Mouse (Mus musculus) liver, embryonic 12.5 days (tissue): ENCODE results near the gene Ctnnd2. TPM values are rescaled to one million over a fixed set of nuclear protein-coding genes. Genes with fewer than 3 reads are reported as not detected.

Source experiments
- ATAC-seq: fragments of 200-750 bp; cut with Nextera tagmentation; 2 replicates; pipeline ENCODE4 v1.8.0; 2017; ENCODE audit warnings: moderate number of reproducible peaks, mild to moderate bottlenecking, moderate library complexity
- H3K27ac ChIP-seq: fragments of 300-500 bp; sonication (generic); 2 replicates; pipeline ENCODE4 v1.5.1; 2016; ENCODE audit warnings: mild to moderate bottlenecking
- H3K27me3 ChIP-seq: fragments of 300-500 bp; sonication (generic); replicated peaks from 2 replicates; pipeline ENCODE4 v1.6.1; 2016; ENCODE audit warnings: mild to moderate bottlenecking, moderate library complexity
- H3K36me3 ChIP-seq: fragments of 300-500 bp; sonication (generic); 2 replicates; pipeline ENCODE4 v1.6.1; 2016; ENCODE audit warnings: mild to moderate bottlenecking, moderate library complexity
- H3K4me1 ChIP-seq: fragments of 300-500 bp; sonication (generic); 2 replicates; pipeline ENCODE4 v1.6.1; 2016
- H3K4me2 ChIP-seq: fragments of 300-500 bp; sonication (generic); 2 replicates; pipeline ENCODE4 v1.6.1; 2016; ENCODE audit warnings: mild to moderate bottlenecking, moderate library complexity
- H3K4me3 ChIP-seq: fragments of 300-500 bp; sonication (generic); 2 replicates; pipeline ENCODE4 v1.5.1; 2016; ENCODE audit warnings: mild to moderate bottlenecking, moderate library complexity
- H3K9ac ChIP-seq: fragments of 300-500 bp; sonication (generic); 2 replicates; pipeline ENCODE4 v1.6.1; 2016; ENCODE audit warnings: mild to moderate bottlenecking, moderate library complexity
- H3K9me3 ChIP-seq: fragments of 300-500 bp; sonication (generic); replicated peaks from 2 replicates; pipeline ENCODE4 v1.6.1; 2016; ENCODE audit warnings: mild to moderate bottlenecking, moderate library complexity
- WGBS: fragments of 180-500 bp; shearing (Covaris S2); methylation state at CpG from one replicate; pipeline ENCODE4 v1.1.7; 2016; ENCODE audit not compliant: insufficient replicate concordance; 5-methylcytosine and 5-hydroxymethylcytosine counted together
- polyA plus RNA-seq: library from polyadenylated mRNA; unstranded; fragments of >200 nt; fragmentation: Nextera tagmentation; extraction: Ambion mirVana; gene quantifications from 2 replicates; pipeline ENCODE4 v1.2.1, GENCODE M21; 2016

The Ctnnd2 gene
- polyA plus RNA-seq, 1 experiment from 2014 or later: 0.35 TPM

DNA sequence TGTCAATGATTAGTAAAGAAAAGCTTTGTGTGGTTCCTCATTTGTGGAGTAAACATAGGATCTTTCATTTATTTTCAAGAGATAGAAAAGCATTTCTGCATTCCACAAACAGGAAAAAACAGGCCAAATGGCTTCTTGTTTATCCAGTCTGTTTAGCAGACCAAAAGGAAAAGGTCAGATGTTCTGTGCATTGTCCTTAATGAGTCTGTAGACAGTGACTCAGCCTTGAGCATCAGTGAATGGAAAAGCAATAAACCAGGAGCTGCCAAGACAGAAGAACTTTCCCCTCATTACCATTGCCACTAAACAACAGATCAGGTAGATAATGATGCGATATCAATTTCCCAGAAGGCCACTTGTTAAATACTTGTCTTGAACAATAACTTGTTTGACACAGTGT is 192.1 kb downstream of the Ctnnd2 start:
- WGBS: 70% methylated on average over 1 of the region's 1 CpGs
- Histone ChIP-seq H3K4me2 (no peak overlapping the region), H3K36me3 (no peaks in the 10 kb centered on the region), H3K9ac (no peak overlapping the region), H3K9me3 (no peaks in the 10 kb centered on the region), H3K4me3 (no peak overlapping the region), H3K27ac (no peak overlapping the region), H3K4me1 (no peaks in the 10 kb centered on the region), H3K27me3 (no peaks in the 10 kb centered on the region)
- ATAC-seq: no peak

DNA sequence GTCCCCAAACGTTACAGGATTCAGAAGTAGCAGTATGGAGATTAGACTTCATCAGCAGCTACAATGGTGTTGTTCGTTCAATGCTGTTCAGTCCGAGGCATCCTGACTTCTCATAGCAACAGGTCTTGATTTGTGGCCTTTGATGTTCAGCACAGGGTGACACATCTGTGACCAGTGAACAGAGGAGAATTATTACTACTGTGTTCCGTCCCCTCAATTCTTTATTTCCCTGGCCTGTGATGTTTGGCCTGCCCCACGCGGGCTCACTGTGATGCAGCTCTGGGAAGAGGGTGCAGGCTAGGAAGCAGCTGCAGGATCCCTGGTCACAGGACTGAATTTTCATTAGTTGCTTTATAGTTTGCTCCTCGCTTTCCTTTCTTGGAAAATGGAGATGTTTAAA is 197.6 kb downstream of the Ctnnd2 start:
- WGBS: 68% methylated on average over 7 of the region's 7 CpGs
- no peaks in the 10 kb centered on the region for H3K36me3 ChIP-seq
- H3K9ac ChIP-seq: no peak overlapping the region
- H3K27me3 ChIP-seq: no peaks in the 10 kb centered on the region
- no peak for ATAC-seq
- H3K27ac ChIP-seq: no peak overlapping the region
- no peak overlapping the region for H3K4me3 ChIP-seq
- no peak overlapping the region for H3K4me2 ChIP-seq
- no peaks in the 10 kb centered on the region for H3K4me1 ChIP-seq
- no peaks in the 10 kb centered on the region for H3K9me3 ChIP-seq

DNA sequence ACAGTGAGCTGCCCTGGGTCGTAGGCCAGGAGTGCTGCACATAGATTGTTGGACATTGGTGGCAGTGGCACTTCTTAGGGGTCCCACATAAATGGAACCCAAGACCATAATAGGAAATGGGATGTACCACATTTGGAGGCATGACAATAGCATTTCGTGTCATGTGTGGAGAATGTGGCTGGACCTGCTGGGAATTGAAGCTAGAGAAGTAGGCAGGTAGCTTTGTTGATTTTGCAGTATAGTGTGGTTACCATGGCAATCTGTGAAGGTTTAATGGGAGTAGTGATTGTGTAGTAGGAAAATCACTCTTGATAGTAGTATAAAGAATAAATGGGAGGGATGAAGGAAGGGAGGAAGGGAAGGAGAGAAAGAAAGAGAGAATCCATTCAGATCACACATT is 198.8 kb downstream of the Ctnnd2 start:
- Histone ChIP-seq H3K4me3 (no peak overlapping the region), H3K36me3 (no peaks in the 10 kb centered on the region), H3K27me3 (no peaks in the 10 kb centered on the region), H3K4me1 (no peaks in the 10 kb centered on the region), H3K27ac (no peak overlapping the region), H3K4me2 (no peak overlapping the region), H3K9ac (no peak overlapping the region), H3K9me3 (no peaks in the 10 kb centered on the region)
- 61% methylated on average over 2 of the region's 2 CpGs for WGBS
- no peak for ATAC-seq

DNA sequence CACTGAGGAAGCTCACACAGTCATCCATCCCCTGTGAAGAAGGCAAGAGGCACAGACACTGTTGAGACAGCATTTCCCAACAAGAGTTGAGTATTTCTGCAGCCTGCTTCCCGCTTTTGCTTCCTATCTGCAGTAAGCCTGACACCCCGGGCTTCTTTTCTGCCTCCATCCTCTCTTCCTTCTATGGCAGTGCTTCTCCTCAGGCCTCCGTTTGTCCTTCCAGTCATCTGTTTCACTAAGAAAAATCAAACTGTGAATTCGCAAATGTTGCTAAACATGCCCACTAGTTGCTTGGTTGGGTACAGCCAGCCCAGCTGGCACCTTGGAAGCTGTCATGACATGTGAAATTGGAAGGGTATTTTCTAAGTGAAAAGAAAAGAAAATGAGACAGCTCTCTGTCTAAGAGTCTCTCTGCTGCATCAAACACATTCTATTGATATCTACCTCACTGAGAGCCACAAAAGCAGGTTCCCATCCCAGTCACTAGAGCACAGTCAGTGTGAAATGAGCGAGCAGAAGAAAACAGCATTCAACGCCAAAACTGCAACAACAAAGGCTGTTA is 201.3 kb downstream of the Ctnnd2 start:
- no peak overlapping the region for H3K4me2 ChIP-seq
- H3K27me3 ChIP-seq: no peaks in the 10 kb centered on the region
- no peak overlapping the region for H3K4me3 ChIP-seq
- no peaks in the 10 kb centered on the region for H3K36me3 ChIP-seq
- no peaks in the 10 kb centered on the region for H3K9me3 ChIP-seq
- H3K4me1 ChIP-seq: no peaks in the 10 kb centered on the region
- WGBS: 61% methylated on average over 6 of the region's 6 CpGs
- H3K27ac ChIP-seq: no peak overlapping the region
- no peak overlapping the region for H3K9ac ChIP-seq
- no peak for ATAC-seq

DNA sequence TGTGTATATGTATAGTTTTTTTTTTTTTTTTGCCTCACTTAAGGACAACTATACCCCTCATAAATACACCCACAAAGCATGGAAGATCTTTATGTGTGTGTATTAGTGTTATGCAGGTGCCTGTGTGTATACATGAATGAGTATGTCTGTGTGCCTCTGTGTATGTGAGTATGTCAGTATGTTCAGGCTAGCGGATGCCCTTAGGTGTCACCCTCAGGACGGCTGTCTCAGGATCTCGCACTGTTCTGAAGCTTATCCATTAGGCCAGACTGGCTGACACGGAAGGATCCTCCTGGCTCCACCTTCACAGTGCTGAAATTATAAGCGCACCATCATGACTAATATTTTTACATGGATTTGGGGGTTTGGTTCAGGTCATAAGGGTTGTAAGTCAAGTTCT is 202.5 kb downstream of the Ctnnd2 start:
- Histone ChIP-seq H3K9ac (no peak overlapping the region), H3K4me3 (no peak overlapping the region), H3K27me3 (no peaks in the 10 kb centered on the region), H3K36me3 (no peaks in the 10 kb centered on the region), H3K4me1 (no peaks in the 10 kb centered on the region), H3K9me3 (no peaks in the 10 kb centered on the region), H3K27ac (no peak overlapping the region), H3K4me2 (no peak overlapping the region)
- ATAC-seq: no peak
- WGBS: 71% methylated on average over 5 of the region's 5 CpGs

DNA sequence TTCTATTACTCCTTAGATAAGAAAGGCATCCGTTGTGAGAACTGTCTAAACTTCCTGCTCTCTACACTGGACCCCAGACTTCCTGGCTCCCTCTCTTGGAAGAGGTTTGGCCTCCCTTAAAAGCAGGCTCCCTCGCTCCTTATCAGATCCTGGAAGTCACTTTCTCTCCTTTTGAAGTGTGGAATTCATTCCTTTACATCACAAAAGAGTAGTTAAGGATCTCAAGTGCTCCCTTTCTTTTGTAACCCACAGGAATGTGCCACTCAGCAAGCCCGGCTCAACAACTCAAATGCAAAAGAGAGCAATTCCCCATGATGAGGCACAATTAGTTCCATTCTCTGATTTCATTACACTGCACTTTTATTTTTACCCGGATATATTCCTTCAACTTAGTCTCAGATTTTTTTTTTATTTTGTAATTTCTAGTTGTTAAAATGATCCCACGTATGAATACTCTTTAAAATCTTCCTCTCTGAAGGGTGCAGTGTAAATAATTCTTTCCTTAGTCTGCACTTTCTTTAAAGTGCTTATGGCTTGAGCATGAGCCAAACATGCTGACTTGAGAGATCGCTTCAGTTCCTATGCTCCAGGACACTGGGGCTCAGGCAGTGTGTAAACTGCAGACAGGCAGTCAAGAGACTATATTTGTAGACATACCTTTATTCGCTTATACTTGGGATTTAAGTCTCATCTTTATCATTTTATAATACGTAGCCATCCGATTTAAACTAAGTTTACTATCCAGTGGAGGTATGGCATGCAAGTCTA is 210.9 kb downstream of the Ctnnd2 start:
- no peaks in the 10 kb centered on the region for H3K9me3 ChIP-seq
- no peaks in the 10 kb centered on the region for H3K27me3 ChIP-seq
- no peak overlapping the region for H3K9ac ChIP-seq
- H3K36me3 ChIP-seq: no peaks in the 10 kb centered on the region
- no peak overlapping the region for H3K4me2 ChIP-seq
- H3K4me1 ChIP-seq: no peaks in the 10 kb centered on the region
- no peak for ATAC-seq
- WGBS: 34% methylated on average over 9 of the region's 9 CpGs
- no peak overlapping the region for H3K4me3 ChIP-seq
- H3K27ac ChIP-seq: no peak overlapping the region

DNA sequence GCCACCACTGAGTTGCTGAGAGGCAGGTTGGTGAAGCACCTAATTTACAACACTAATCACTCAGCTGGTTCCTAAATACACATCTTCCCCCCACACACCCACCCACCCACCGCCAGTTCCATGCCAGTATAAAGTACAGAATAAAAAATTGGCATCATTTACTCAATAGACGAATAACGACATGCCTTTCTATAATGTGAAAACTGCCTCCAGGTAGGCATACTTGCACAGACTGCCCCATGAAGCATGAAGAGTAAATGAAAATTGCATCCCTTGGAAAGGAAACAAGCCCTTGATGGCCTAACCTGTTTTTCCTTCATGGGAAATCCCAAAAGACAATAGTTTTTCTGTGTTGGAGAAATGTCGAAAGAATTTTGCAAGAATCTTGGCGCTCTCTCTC is 212.0 kb downstream of the Ctnnd2 start:
- no peaks in the 10 kb centered on the region for H3K36me3 ChIP-seq
- H3K4me1 ChIP-seq: no peaks in the 10 kb centered on the region
- H3K4me2 ChIP-seq: no peak overlapping the region
- H3K9me3 ChIP-seq: no peaks in the 10 kb centered on the region
- no peaks in the 10 kb centered on the region for H3K27me3 ChIP-seq
- ATAC-seq: no peak
- 77% methylated on average over 5 of the region's 5 CpGs for WGBS
- no peak overlapping the region for H3K27ac ChIP-seq
- H3K4me3 ChIP-seq: no peak overlapping the region
- no peak overlapping the region for H3K9ac ChIP-seq

DNA sequence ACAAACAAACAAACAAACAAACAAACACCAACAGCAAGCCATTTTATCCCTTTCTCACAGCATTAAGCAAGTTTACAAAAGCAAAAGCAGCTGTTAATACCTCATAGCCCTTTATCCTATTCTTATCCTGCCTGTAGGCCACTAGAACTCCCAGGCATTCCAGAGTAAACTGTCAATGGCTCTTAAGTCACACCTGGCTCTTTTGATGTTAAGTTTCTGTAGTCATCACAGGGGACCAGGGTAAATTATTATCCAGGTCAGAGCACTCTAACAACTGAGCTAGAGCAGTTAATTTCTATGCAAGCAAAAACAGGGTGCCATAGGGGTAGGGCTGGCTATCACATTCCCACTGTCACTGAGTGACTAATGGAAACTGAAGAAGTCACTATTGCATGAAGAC is 214.1 kb downstream of the Ctnnd2 start:
- Histone ChIP-seq H3K36me3 (no peaks in the 10 kb centered on the region), H3K4me3 (no peak overlapping the region), H3K4me2 (no peak overlapping the region), H3K27ac (no peak overlapping the region), H3K27me3 (no peaks in the 10 kb centered on the region), H3K9me3 (no peaks in the 10 kb centered on the region), H3K9ac (no peak overlapping the region), H3K4me1 (no peaks in the 10 kb centered on the region)
- ATAC-seq: no peak

DNA sequence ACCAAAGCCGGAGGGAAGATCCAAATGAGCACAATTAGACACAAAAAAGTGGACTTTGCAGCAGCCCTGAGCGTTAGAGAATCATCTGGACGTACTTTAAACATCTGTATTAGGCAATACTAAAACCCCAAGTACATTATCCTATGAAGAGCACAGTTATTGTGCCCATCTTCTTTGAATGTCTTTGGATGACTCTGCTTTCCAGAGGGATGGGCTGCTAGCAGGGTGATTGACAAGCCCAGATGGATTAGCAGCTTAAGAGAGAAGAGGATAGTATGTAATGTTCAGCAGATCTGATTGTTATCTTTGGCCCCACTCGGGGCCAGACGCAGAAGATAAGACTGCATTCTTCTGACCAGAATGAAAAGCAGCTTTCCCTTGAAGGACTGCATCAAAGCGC is 214.9 kb downstream of the Ctnnd2 start:
- Histone ChIP-seq H3K4me1 (no peaks in the 10 kb centered on the region), H3K9ac (no peak overlapping the region), H3K27ac (no peak overlapping the region), H3K4me3 (no peak overlapping the region), H3K36me3 (no peaks in the 10 kb centered on the region), H3K9me3 (no peaks in the 10 kb centered on the region), H3K27me3 (no peaks in the 10 kb centered on the region), H3K4me2 (no peak overlapping the region)
- WGBS: 44% methylated on average over 6 of the region's 6 CpGs
- no peak for ATAC-seq

DNA sequence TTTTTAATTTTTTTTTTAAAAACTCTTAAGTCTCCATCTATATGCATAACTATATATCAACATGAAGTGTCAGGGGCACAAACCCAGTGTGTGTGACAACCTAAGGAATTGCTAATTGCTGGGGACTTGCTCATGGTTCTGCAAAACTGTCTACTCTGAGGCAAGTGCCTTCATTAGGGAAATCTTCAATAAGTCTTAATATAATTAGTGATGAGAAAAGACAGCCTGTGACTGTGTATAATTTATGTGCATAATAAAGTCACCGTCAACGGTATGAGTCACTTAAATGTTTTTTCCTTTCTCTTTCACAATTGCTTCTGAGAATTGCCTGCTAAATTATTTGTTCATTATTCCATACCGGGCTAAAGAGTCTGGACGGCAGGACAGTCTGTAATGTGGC is 228.7 kb downstream of the Ctnnd2 start:
- no peak overlapping the region for H3K27ac ChIP-seq
- no peak for ATAC-seq
- 79% methylated on average over 4 of the region's 4 CpGs for WGBS
- H3K4me3 ChIP-seq: no peak overlapping the region
- no peaks in the 10 kb centered on the region for H3K36me3 ChIP-seq
- no peak overlapping the region for H3K4me2 ChIP-seq
- H3K27me3 ChIP-seq: no peaks in the 10 kb centered on the region
- no peaks in the 10 kb centered on the region for H3K4me1 ChIP-seq
- no peak overlapping the region for H3K9ac ChIP-seq
- H3K9me3 ChIP-seq: no peaks in the 10 kb centered on the region

DNA sequence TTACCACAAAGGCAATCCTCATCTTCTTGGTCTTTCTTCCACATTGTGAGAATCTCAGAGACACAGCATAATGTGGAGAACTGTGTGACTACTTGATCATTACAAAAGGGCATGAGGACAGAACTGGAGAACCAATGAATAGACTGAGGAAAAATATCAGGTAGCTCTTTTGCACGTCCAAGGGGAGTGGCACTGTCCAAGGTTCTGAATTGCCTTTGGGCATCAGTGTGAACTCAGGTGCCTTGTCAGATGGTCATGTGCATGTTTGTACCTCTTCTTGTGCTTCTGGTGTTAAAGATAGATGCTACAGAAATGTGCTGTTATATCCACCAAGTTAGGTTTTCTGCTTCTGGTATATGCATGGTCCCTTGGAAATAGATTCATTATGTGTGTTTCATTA is 233.9 kb downstream of the Ctnnd2 start:
- Histone ChIP-seq H3K9me3 (no peaks in the 10 kb centered on the region), H3K36me3 (no peaks in the 10 kb centered on the region), H3K9ac (no peak overlapping the region), H3K4me1 (no peaks in the 10 kb centered on the region), H3K27me3 (no peaks in the 10 kb centered on the region), H3K4me3 (no peak overlapping the region), H3K4me2 (no peak overlapping the region), H3K27ac (no peak overlapping the region)
- ATAC-seq: no peak
- WGBS: 10% methylated on average over 1 of the region's 1 CpGs

DNA sequence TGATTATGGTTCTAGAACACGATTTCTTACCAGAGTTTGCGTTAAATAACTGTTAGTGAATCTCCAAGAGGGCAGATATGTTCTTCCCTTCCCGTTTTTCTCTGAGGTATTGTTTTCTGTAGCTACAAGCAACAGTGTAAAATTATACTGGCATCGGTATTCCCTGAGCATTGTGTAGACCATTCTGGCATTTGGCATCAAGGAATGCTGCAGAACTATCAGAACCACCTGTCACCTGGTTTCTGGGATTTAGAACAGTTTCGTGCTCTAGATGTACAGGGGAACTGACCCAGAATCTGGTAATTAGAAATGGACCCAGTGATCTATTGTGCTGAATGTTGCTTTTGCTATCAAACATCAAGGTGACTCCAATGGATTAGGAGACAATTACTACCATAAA is 250.8 kb downstream of the Ctnnd2 start:
- no peak overlapping the region for H3K4me2 ChIP-seq
- H3K4me3 ChIP-seq: no peak overlapping the region
- H3K4me1 ChIP-seq: no peaks in the 10 kb centered on the region
- no peaks in the 10 kb centered on the region for H3K27me3 ChIP-seq
- no peak for ATAC-seq
- H3K9me3 ChIP-seq: no peaks in the 10 kb centered on the region
- H3K9ac ChIP-seq: no peak overlapping the region
- no peak overlapping the region for H3K27ac ChIP-seq
- H3K36me3 ChIP-seq: no peaks in the 10 kb centered on the region
- 70% methylated on average over 5 of the region's 5 CpGs for WGBS

DNA sequence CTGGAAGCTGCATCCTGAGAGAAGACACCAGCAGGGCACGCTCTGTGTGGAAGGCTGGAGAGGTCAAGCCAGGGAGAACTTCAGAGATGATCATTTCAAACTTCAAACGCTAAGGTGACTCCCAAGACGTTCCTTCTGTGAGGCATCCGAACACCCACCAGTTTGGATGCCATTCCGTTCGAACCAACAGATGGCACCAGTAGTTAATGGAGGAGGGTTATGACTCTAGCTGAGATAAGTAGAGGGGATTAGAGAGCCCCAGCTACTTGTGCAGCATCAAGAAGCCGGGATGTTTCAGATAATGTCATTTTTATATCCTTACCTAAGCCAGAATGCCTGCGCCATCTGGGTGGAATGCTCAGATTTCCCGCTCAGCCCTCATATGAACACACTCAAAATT is 251.9 kb downstream of the Ctnnd2 start:
- Histone ChIP-seq H3K36me3 (no peaks in the 10 kb centered on the region), H3K4me1 (no peaks in the 10 kb centered on the region), H3K4me2 (no peak overlapping the region), H3K9ac (no peak overlapping the region), H3K27me3 (no peaks in the 10 kb centered on the region), H3K27ac (no peak overlapping the region), H3K9me3 (no peaks in the 10 kb centered on the region), H3K4me3 (no peak overlapping the region)
- WGBS: 53% methylated on average over 9 of the region's 9 CpGs
- ATAC-seq: no peak
